Mouse (Mus musculus) bone marrow macrophage, adult 2 months (primary cell): ENCODE measurements at regions not wholly inside any gene's neighbourhood (a gene's known extent, or its start where the extent isn't known, plus 50 kb on each side); places are given as distances from the start of the nearest gene placed in this dataset.

Experiments used
- CTCF ChIP-seq: IDR thresholded peaks from 2 replicates; pipeline ENCODE4 v1.5.1; 2012; ENCODE audit warnings: low read depth, mild to moderate bottlenecking, low read length, moderate library complexity
- POLR2A ChIP-seq: IDR thresholded peaks from 2 replicates; pipeline ENCODE4 v1.6.1; 2012; ENCODE audit warnings: mild to moderate bottlenecking, low read depth, low read length, borderline replicate concordance

DNA sequence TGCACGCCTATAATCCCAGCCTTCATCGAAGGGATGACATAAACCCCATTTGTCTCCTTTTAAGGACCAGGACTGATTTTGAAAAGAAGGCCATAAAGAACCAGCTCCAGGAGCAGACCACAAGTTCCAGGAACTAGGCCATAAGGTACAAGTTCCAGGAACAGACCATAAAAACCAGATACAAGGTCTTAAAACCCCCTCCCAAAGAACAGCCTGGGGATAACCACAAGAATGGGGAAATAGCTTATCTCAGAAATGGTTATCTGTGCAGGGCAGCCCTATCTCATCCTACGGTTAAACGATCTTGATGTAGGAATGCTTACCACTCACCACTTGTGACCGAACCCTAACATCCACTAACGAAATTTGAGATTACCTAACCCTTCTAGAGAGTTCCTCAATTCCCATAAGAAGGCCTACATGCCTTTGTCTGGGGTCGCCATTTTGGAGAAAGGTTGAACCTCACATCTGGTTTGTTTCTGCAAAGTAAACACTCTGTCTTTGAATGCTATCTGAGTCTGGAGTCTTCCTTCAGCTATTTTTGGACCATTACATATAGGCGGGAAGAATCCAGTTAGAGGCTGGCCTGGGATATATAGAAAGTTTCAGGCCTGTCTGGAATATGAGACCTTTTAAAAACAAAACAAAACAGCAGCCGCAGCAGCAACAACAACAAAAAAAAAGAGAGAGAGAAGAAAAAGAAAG is 103.5 kb upstream of the Fut8 start:
- TF ChIP-seq CTCF (no peak), POLR2A (no peak)
